Mouse (Mus musculus): ENCODE data around the gene Unc13d.

The Unc13d gene

GRCm38 (mm10) chr11:116020519-116020922, 57.2 kb downstream of the Unc13d start:
- no peak for DNase-seq

DNA sequence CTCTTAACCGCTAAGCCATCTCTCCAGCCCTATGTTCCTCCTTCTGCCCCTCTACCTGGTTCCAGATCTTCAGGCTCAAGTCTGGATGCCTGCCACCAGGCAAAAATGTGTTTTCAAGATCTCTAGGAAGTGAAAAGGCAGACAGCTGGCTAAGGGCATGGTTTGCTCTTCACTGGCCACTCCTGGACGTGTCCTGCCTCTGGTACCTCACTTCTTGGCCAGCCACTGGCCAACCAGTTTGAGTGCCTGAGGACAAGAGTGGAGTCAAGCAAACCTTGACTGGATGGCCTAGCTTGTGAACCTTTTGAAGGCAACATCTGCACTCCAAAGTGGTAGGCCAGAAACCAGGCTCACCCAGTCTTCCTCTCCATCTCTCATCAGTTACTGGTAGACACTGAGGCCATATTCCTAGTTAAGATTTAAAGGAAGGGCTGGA, 57.8 kb downstream of the Unc13d start:
- peak; percentile 85 for DNase-seq

- DNase-seq, result peak; percentile 66
These were observed 58.4 kb downstream of the Unc13d start for GRCm38 (mm10) chr11:116019360-116019791.

GRCm38 (mm10) chr11:116018867-116019266, 58.9 kb downstream of the Unc13d start:
- peak; percentile 73 for DNase-seq

DNA sequence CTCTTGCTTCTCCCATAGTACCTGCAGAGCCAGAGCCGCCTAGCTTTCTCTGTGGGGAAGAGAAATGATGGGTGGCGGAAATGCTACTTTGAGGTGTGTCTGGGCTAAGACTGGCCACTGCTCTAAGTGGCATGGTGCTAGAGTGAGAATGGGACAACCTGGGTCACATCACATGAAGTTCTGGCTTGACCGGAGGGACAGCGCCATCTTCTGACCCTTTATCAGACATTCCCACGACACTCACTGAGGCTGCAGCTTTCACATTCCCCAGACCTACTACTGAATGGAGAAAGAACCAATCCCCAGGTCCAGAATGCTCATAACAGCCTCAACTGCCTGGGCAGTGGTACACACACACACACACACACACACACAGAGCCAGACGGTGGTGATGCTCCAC, 59.7 kb downstream of the Unc13d start:
- peak; percentile 94 for DNase-seq

DNA sequence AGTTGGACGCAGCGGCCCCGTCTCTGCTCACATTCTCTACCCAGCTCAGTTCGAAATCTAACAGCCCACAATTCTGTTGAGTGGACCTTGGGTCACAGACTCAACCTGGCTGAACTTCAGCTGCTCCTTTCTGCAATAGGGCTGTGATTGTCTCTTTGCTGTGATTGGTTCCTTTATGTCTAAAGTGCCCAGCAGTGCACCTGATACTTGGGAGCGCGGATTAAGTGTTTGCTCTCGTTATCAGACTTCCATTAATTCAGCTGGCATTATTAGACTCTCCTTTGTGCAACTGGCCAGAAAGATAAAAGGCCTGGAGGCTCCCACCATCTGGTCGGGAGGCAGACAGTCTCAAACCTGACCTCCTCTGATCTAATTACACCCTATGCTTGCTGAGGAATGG, 62.9 kb downstream of the Unc13d start:
- DNase-seq, result no peak

- DNase-seq, result peak; percentile 99
These were observed 65.4 kb downstream of the Unc13d start, which contains the start of gene Galk1 for GRCm38 (mm10) chr11:116012262-116012947. TSS of gene Galk1 (minus strand) at chr11:116012719.

Measured in heart, adult 11 months (tissue).